Mouse (Mus musculus) leukemia stem cell, adult 10-12 weeks (primary cell): ENCODE measurements around the gene Gas6. TPM values are rescaled to one million over a fixed set of nuclear protein-coding genes. Genes with fewer than 3 reads are reported as not detected.

ENCODE experiments used
- polyA plus RNA-seq: library from polyadenylated mRNA; stranded (reverse); fragments of >175 nt; gene quantifications from 2 replicates; pipeline ENCODE4 v1.2.3, GENCODE M21; 2012; ENCODE audit warnings: low replicate concordance

The Gas6 gene
- polyA plus RNA-seq: 2.5 and 2.6 TPM in 2 replicates

DNA sequence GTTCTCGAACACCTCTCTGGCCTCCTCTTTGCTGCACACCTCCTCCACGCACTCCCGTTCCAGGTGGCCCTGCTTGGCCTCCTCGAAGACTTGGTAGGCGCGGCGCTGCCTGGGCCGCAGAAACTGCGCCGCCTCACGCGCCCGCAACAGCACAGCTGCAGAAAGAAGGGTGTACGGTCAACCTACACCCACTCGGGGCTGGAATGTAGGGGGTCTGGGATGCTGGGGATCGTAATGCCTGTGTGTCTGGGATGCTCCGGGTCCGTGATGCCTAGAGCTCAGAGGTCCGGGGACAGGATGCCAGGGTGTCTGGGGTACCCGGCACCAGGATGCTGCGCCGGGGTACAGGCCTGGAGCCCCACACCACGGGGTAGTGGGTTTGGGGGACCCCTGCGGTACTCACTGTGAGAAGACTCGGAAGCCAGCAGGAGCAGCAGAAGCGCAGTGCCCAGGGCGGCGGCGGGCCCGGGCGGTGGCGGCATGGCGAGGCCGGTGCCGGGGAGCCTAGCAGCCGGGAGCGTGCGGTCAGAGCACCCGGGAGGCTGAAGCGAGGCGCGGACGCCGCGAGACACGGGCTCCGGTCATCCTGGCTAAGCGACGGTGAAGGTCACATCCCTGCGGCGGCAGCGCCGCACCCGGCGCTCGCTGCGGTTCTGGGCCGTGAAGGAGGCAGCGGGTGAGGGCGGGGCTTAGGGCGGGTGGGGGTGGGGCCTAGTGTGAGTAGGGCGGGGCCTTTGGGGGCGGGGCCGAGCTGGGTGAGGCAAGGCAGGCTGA is at the start of gene Gas6:
Gene Gas6 (minus strand): TSS at position 633 of the 774 bp plus-strand sequence.

DNA sequence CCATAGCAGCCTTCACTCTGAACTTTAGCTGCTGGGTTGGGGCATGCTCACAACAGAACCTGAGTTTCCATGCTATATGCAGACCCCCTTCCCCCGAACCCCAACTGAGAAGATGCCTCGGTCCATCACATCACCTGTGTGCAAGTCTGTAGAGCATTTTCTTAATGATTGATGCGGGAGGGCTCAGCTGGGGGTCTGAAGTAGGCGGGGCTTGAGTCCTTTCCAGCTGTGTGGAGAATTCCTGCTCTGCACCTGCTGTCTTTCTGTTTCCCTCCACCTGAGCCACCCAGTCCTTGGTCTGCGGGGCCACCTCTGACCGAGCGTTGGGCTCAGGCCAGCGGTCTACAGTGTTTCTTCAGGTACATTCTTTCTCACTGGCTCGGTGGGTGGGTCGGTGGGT is 59.4 kb downstream of the Gas6 start, which contains the start of gene Tmem255b:
Gene Tmem255b (plus strand): TSS at position 301 of the 400 bp plus-strand sequence.

Other genes starting within 250 kb of the Gas6 start
- not detected in 2 replicates for gene Adprhl1, start 240.3 kb downstream of the Gas6 start, polyA plus RNA-seq
- 0.43 and 4.0 TPM in 2 replicates for gene Dcun1d2, start 206.4 kb downstream of the Gas6 start, polyA plus RNA-seq
- gene Tmco3, start 206.3 kb downstream of the Gas6 start, polyA plus RNA-seq: 4.4 and 13.1 TPM in 2 replicates
- gene Tfdp1, start 155.7 kb downstream of the Gas6 start, polyA plus RNA-seq: 13.5 and 32.3 TPM in 2 replicates
- gene Atp4b, start 97.7 kb downstream of the Gas6 start, polyA plus RNA-seq: 0.13 TPM in 1 of 2 replicates, not detected in the other
- gene Grk1, start 89.4 kb downstream of the Gas6 start, polyA plus RNA-seq: not detected in 2 replicates
- gene Tmem255b, start 59.3 kb downstream of the Gas6 start, polyA plus RNA-seq: not detected in 2 replicates
- 0.14 and 0.50 TPM in 2 replicates for gene 1700029H14Rik, start 68.0 kb upstream of the Gas6 start, polyA plus RNA-seq
- gene Rasa3, start 183.1 kb upstream of the Gas6 start, polyA plus RNA-seq: 17.3 and 20.8 TPM in 2 replicates
- not detected in 2 replicates for gene Cfap97d2, start 211.4 kb upstream of the Gas6 start, polyA plus RNA-seq